Mouse (Mus musculus) mouse embryonic stem cell (cell line): ENCODE measurements around the gene Ddx18.

Experiments
- in situ Hi-C, 2 experiments: fragments of 300-500 bp; cut with MboI; formaldehyde crosslinking; loops; 1 replicate in 1 of 2; 3 replicates in 1 of 2; pipeline ENCODE4 v1.14.3; 2019 to 2020; ENCODE audit warnings: low sequenced_read_pairs in 2 of 2, low pct_unique_long_range_greater_than_20kb in 1 of 2, mixed read lengths in 1 of 2; ENCODE audit not compliant: unreplicated experiment in 1 of 2

Ddx18 gene

DNA sequence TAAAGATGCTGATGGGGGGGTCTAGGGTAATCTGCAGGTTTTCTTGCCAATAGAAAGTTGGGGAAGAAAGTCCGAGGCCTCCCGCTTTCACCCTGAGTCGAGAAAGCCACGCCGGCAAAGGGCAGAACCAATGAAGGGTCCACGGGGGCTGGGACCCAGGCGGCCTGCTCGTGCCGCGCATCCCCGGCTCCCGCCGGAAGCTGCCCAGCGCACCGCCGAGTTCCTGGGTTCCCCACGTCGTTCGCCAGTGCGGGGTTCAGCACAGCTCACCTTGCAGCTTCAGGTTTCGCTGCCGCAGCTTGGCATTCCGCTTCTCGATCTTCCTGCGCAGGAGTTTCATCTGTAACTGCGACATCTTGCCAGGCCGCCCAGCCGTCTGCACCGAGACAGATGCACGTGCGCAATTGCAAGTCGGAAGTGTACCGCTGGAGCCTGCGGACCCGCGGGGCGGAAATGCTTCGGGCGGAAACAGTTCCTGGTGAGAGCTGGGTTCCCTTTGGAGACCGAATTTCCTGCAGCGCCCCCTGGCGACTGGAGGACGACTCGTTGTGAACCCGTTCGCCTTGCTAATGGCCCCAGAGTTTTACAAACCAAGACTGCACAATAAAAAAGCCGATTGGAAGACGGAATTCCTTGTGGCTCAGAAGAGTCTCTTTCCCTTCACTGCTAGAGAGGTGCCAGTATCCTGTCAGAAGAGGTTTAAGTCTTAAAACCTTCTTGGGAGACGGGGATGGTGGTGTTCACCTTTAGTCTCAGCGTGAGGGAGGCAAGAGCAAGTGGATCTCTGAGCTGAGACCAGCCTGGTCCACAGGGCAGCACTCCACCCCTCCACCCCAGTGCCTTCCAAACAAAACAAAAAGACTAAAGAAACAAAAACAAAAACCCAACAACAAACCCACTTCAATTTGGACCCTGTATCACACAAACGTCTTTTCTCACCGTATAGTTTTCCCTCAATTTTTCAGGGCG lies at the start of gene Ddx18:
Gene Ddx18 (minus strand): TSS at position 469 of the 969 bp plus-strand sequence.
- in situ Hi-C loops, result no loop called here

DNA sequence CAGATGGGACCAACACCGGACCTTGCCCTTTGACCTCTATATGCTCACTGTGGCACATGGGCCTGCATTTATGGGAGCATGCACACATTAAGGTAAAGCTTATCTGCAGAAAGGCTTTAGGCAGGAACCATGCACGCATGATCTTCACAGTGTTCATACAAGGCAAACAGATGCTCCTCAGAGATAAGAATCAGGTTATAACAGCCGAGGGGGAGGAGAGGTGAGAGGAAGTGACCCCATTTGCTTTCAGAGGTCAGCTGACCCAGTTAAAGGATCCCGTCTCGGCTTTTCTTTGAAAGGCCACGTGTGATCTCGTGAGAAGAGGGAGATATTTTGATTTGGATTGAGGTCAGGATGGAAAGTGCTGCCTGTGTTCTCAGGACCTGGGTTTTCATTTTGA lies 40.2 kb upstream of the Ddx18 start:
- in situ Hi-C loops, result no loop called here

DNA sequence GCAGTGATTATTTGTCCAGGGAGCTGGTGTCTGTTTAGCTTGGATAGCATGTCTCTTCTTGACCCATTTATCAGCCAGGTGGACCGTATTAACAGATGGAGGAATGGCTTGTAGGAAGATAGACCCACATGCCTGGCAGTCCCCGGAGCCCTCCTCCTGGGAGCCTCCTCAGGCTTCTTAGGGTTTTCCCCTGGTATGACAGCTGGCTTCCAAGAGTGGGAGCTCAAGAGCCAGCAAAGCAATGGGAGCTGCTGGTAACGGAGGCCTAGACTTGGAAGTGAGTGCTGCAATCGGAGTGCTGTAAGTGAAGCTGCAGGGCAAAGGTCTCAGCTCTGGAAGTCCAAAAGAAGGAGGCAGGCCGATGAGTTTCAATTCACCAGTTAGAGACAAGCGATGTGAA lies 37.3 kb upstream of the Ddx18 start:
- in situ Hi-C loops, result no loop called here

DNA sequence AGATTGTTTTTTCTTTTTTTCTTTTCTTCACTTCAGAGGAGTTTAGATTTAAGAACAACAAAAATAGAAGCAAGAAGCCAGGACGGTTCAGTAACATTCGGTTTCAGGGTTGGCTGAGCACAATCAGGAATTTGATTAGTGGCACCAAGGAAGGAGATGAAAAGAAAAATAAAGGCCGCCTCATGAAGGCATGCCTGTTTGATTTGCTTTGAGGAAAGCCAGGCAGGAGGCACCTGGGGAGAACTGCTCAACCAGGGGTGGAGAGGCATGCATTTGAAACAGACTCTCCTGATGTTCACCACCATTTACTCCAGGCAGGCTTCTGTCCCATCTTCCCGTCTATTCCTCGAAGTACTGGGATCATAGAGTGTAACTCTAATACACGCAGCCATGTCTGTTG lies 34.1 kb upstream of the Ddx18 start:
- in situ Hi-C loops, result no loop called here

GRCm38 (mm10) chr1:121601084-121601483 lies 33.3 kb upstream of the Ddx18 start:
- in situ Hi-C loops, result no loop called here

GRCm38 (mm10) chr1:121598421-121598820 lies 30.6 kb upstream of the Ddx18 start:
- in situ Hi-C loops, result no loop called here

DNA sequence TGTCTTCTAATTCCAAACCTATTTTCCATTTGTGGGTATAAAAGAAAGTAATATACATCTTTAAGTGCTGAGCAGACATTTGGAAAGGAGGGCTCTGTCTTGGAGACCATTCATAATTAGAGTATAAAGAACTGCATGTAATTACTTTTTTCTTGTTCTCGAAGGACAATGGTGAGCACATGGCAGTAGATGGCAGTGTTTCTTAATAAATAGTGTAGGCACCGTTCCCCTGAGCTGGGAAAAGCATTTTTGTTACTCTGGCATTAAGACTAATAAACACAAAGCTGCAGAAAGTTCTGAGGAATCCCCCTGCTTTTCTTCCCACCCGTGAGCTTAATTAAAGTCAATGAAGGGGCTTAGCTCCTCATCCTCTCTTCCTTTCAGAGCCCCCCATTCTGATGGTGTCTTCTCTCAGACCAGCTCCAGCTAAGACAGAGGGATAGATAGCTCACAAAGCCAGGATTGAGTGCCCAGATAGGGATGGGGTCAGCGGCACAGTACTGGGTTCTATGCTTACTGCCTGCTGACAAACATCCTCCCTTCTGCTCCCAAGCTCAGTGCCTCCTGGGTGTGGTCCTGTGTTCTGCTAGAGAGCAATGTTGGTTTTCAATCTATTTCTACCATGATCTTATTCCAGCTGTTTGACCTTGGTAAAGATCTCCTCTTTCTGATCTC lies 29.3 kb upstream of the Ddx18 start:
- in situ Hi-C loops, result no loop called here

DNA sequence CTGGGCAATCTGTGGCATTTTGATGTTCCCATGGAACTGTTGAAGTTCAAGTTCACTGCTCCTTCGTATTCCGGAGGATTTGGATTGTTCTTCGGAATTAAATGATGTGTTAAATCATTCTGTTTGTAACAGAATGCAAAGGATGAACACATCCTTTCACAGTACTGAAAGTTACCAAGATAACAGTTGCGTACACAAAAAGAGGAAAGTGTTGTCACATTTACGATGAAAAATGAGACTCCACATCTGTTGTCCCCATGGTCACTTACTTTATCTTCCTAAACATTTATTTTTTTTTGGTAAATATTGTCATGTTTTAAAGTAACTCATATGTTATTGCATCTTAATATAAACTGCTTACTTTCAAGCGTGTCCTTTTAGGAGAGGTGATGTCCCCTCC lies 17.0 kb upstream of the Ddx18 start:
- in situ Hi-C loops, result no loop called here

GRCm38 (mm10) chr1:121581133-121581855 lies 13.5 kb upstream of the Ddx18 start:
- in situ Hi-C loops, result no loop called here

GRCm38 (mm10) chr1:121577491-121577890 lies 9.7 kb upstream of the Ddx18 start:
- in situ Hi-C loops, result no loop called here

GRCm38 (mm10) chr1:121570522-121570921 lies 2.7 kb upstream of the Ddx18 start:
- in situ Hi-C loops, result no loop called here

GRCm38 (mm10) chr1:121557861-121558260 lies 9.9 kb downstream of the Ddx18 start:
- in situ Hi-C loops, result no loop called here

DNA sequence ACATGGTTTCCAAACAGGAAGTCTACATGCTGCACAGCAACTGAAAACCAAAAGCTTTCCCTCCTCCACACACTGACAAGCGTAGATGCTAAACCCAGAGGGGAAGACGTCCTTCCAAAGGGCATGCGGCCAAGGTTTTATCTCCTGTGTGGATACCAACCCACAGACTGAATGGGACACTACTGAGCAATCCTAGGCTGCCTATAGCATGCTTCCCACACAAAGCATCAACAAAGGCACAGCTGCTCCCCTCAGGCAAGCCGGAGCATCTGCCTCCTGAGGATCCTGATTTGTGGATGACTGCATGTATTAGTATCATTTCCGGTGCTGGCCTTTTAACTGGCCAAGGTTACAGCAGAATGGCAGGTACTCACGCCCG lies 16.3 kb downstream of the Ddx18 start:
- in situ Hi-C loops, result no loop called here

GRCm38 (mm10) chr1:121550801-121551456 lies 16.9 kb downstream of the Ddx18 start:
- in situ Hi-C loops, result no loop called here

DNA sequence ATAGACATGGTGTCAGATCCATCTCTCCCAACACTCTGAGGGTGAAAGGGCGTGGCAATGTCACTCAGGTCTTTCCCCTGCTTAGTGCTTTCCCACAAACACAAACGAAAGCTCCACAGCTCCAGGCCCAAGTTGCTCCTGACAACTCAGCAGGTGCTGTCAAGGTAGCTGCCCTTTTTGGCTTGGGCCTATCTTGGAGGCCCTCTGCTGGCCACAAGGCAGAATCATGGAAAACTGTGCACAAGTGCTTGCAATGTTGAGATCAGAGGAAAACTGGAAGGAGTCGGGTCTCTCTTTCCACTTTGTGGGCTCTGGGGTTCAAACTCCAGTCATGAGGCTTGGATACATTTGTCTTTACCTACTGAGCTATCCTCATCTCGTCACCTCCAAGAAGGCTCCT lies 18.3 kb downstream of the Ddx18 start:
- in situ Hi-C loops, result no loop called here

DNA sequence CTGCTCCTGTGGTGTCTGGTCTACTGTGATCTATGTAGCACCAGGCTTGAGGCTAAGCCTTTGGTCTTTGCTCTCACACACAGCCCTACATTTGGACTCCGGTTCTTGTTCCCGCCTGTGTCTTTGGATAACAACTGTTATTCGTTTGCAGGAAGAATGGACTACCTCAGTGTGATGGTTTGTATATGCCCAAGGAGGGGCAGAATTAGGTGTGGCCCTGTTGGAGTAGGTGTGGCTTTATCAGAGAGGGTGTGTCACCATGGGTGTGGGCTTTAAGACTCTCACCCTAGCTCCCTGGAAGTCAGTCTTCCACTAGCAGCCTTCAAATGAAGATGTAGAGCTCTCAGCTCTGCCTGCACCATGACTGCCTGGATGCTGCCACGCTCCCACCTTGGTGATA lies 19.1 kb downstream of the Ddx18 start:
- in situ Hi-C loops, result no loop called here

GRCm38 (mm10) chr1:121546844-121547243 lies 20.9 kb downstream of the Ddx18 start:
- in situ Hi-C loops, result no loop called here

GRCm38 (mm10) chr1:121540361-121540760 lies 27.4 kb downstream of the Ddx18 start:
- in situ Hi-C loops, result no loop called here

DNA sequence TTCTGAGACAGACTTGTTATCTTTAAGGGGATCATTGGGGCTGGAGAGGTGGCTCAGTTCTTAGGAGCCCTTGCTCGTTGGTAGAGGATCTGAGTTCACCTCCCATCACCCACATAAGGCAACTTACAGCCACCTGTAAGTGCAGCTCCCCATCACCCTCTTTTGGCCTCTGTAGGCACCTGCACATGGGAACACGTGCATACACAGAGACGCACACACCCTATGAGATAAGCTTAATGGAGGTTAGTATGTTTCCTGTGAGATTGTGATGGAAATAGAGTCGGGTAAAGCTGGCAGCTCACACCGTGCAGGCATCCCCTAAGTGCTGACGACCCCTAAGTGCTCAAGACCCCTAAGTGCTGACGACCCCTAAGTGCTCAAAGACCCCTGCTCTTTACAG lies 36.4 kb downstream of the Ddx18 start:
- in situ Hi-C loops, result no loop called here
